Mouse (Mus musculus) CH12.LX (cell line): ENCODE results near the gene Slc15a5. TPM values are rescaled to one million over a fixed set of nuclear protein-coding genes. Genes with fewer than 3 reads are reported as not detected.

Experiments
- DNase-seq: peaks from one replicate; pipeline ENCODE4 v3.0.0-alpha.2; 2013; ENCODE audit errors: extremely low read depth
- H3K27ac ChIP-seq: 2 replicates; pipeline ENCODE4 v1.5.1; 2012; ENCODE audit warnings: low read depth, mild to moderate bottlenecking, control low read depth, moderate library complexity; ENCODE audit not compliant: insufficient read depth
- H3K27me3 ChIP-seq: replicated peaks from 2 replicates; pipeline ENCODE3; 2012; ENCODE audit warnings: inconsistent platforms
- H3K36me3 ChIP-seq, 2 experiments: replicated peaks in 1 of 2; 2 replicates each; pipeline versions ENCODE3 to v1.6.1; 2012; ENCODE audit warnings: inconsistent platforms in 1 of 2, low read length in 1 of 2, mild to moderate bottlenecking in 1 of 2, mixed read lengths in 1 of 2, moderate library complexity in 1 of 2; ENCODE audit not compliant: control insufficient read depth in 1 of 2, insufficient read depth in 1 of 2
- H3K4me1 ChIP-seq, 2 experiments: 2 replicates each; pipeline ENCODE4 v1.6.1; 2012; ENCODE audit warnings: inconsistent platforms in 1 of 2, moderate library complexity in 1 of 2; ENCODE audit not compliant: insufficient read depth in 2 of 2, control insufficient read depth in 1 of 2
- H3K4me2 ChIP-seq: 2 replicates; pipeline ENCODE4 v1.6.1; 2012; ENCODE audit warnings: low read depth, mild to moderate bottlenecking, control low read depth; ENCODE audit not compliant: poor library complexity, insufficient read depth, severe bottlenecking
- H3K4me3 ChIP-seq, 3 experiments: fragments of 150-350 bp in 1 of 3; sonication (generic) in 1 of 3; replicated peaks in 1 of 3; 2 replicates each; pipeline versions ENCODE3 to v1.5.1; 2011 to 2012; ENCODE audit warnings: low read depth in 2 of 3, low read length in 2 of 3, mild to moderate bottlenecking in 2 of 3, moderate library complexity in 2 of 3, control low read depth in 1 of 3, improper control_type of control experiment in 1 of 3, inconsistent platforms in 1 of 3, mixed read lengths in 1 of 3; ENCODE audit not compliant: poor library complexity in 1 of 3
- H3K79me2 ChIP-seq: replicated peaks from 2 replicates; pipeline ENCODE4 v1.6.1; 2012; ENCODE audit warnings: mild to moderate bottlenecking, moderate library complexity; ENCODE audit not compliant: control insufficient read depth, poor library complexity, insufficient read depth, severe bottlenecking; ENCODE audit errors: extremely low read depth
- H3K9ac ChIP-seq: 2 replicates; pipeline ENCODE4 v1.6.1; 2012; ENCODE audit warnings: low read depth, mild to moderate bottlenecking, control low read depth, moderate library complexity; ENCODE audit not compliant: insufficient read depth
- H3K9me3 ChIP-seq: replicated peaks from 2 replicates; pipeline ENCODE3; 2012; ENCODE audit warnings: low read length, inconsistent platforms, mixed read lengths
- BHLHE40 ChIP-seq: IDR thresholded peaks from 2 replicates; pipeline ENCODE4 v1.6.1; 2011; ENCODE audit warnings: mild to moderate bottlenecking, low read depth, low read length, improper control_type of control experiment
- CTCF ChIP-seq, 2 experiments: IDR thresholded peaks in 1 of 2; conservative IDR thresholded peaks in 1 of 2; 2 replicates each; pipeline ENCODE4 v1.5.1; 2011 to 2012; ENCODE audit warnings: low read depth in 2 of 2, low read length in 2 of 2, improper control_type of control experiment in 1 of 2, inconsistent platforms in 1 of 2, mild to moderate bottlenecking in 1 of 2, moderate library complexity in 1 of 2
- KAT2A ChIP-seq: IDR thresholded peaks from 2 replicates; pipeline ENCODE4 v1.6.1; 2012; ENCODE audit warnings: low read length, improper control_type of control experiment, inconsistent platforms; ENCODE audit not compliant: insufficient replicate concordance
- MAFK ChIP-seq: IDR thresholded peaks from 2 replicates; pipeline ENCODE4 v1.6.1; 2011; ENCODE audit warnings: low read length, improper control_type of control experiment; ENCODE audit not compliant: insufficient replicate concordance
- MXI1 ChIP-seq: IDR thresholded peaks from 2 replicates; pipeline ENCODE4 v1.6.1; 2011; ENCODE audit warnings: mild to moderate bottlenecking, low read depth, low read length, improper control_type of control experiment
- NELFE ChIP-seq: IDR thresholded peaks from 2 replicates; pipeline ENCODE4 v1.6.1; 2011; ENCODE audit warnings: low read depth, low read length, improper control_type of control experiment
- NRF1 ChIP-seq: IDR thresholded peaks from 2 replicates; pipeline ENCODE4 v1.6.1; 2014; ENCODE audit warnings: low read depth, mild to moderate bottlenecking, inconsistent platforms, low read length, improper control_type of control experiment, moderate library complexity
- SMC3 ChIP-seq: IDR thresholded peaks from 2 replicates; pipeline ENCODE4 v1.6.1; 2011; ENCODE audit warnings: low read depth, low read length, improper control_type of control experiment
- TBP ChIP-seq: conservative IDR thresholded peaks from 2 replicates; pipeline ENCODE4 v1.6.1; 2011; ENCODE audit warnings: low read depth, low read length, improper control_type of control experiment
- TCF12 ChIP-seq: IDR thresholded peaks from 2 replicates; pipeline ENCODE4 v1.6.1; 2014; ENCODE audit warnings: low read depth, mild to moderate bottlenecking, inconsistent platforms, low read length, improper control_type of control experiment
- UBTF ChIP-seq: IDR thresholded peaks from 2 replicates; pipeline ENCODE4 v1.6.1; 2012; ENCODE audit warnings: low read depth, mild to moderate bottlenecking, inconsistent platforms, low read length, improper control_type of control experiment, moderate library complexity
- USF2 ChIP-seq: conservative IDR thresholded peaks from 2 replicates; pipeline ENCODE4 v1.6.1; 2011; ENCODE audit warnings: low read depth, low read length, improper control_type of control experiment
- ZMIZ1 ChIP-seq: IDR thresholded peaks from 2 replicates; pipeline ENCODE4 v1.6.1; 2012; ENCODE audit warnings: low read depth, mild to moderate bottlenecking, inconsistent platforms, low read length, improper control_type of control experiment
- dilution Hi-C: fragments of 300-500 bp; cut with MboI; formaldehyde crosslinking; loops from 2 replicates; pipeline ENCODE4 v1.14.3; 2020; ENCODE audit warnings: low sequenced_read_pairs; ENCODE audit not compliant: extremely low pct_unique_long_range_greater_than_20kb, extremely low pct_ligation_motif_present
- in situ Hi-C: fragments of 300-500 bp; cut with MboI; formaldehyde crosslinking; loops from 3 replicates; pipeline ENCODE4 v1.14.3; 2019; ENCODE audit warnings: low sequenced_read_pairs, low pct_ligation_motif_present, low pct_unique_long_range_greater_than_20kb, mixed read lengths
- polyA plus RNA-seq: library from polyadenylated mRNA; unstranded; fragments of >175 nt; gene quantifications from 2 replicates; pipeline ENCODE4 v1.2.1, GENCODE M21; 2012; ENCODE audit warnings: low read depth; ENCODE audit not compliant: insufficient read length
- total RNA-seq, 2 experiments: library from RNA; depleted of rRNA; stranded (reverse); fragments of 300-350 nt in 1 of 2; fragments of >200 nt in 1 of 2; gene quantifications; 2 replicates each; pipeline ENCODE4 v1.2.3; 2012 to 2014

Slc15a5 gene
- total and polyA plus RNA-seq, 3 experiments = not detected

DNA sequence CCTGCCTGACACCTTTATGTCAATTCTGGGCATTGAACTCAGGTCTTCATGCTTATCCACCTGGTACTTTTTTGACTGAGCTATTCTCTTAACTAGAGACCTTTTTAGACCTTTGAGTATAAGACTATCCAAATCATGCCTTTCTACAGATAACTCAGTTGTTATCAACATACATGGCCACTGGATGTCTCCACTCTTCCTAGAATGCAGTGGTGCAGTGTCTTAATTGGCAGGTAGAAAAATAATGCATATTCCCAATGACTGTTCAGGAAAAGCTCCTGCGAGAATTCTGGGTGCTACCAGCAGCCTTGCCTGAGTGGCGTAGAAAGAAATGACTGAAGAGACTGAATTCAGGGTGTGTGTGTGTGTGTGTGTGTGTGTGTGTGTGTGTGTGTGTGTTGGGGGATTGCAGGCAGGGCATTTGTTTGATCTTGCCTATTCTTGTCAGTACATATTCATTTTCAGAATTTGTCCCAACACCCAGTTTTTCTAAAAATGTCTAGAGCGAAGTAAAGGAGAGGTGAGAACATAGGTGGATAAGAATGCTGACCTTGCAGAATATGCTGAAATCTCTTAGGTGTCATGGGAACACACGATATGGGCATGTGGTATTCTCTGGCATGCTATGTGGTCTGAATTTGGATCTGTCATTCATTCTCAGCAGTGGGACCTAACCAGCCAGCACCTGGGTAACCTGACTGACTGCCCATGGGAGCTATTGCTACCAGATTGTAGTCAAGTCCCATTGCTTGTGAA, 119.5 kb downstream of the Slc15a5 start:
- TF ChIP-seq TBP (no peak), CTCF (conservative IDR thresholded peaks at IDR 0.05 in 1 of 2, IDR thresholded peaks at IDR 0.05 in 1 of 2; ENCODE audit: low read depth in 2 of 2, low read length in 2 of 2) (no peak), TCF12 (no peak), SMC3 (no peak), MAFK (peak; percentile 70)
- TF ChIP-seq, all 38 proteins: peak for 1
- no peak overlapping the region for H3K27ac ChIP-seq
- no peak overlapping the region for H3K4me2 ChIP-seq
- dilution Hi-C loops (no loop called here), in situ Hi-C loops (no loop called here)
- peaks cover 64% of the 10 kb centered on the region for H3K9me3 ChIP-seq
- H3K79me2 ChIP-seq = no peaks in the 10 kb centered on the region
- H3K4me3 ChIP-seq = no peak overlapping the region
- H3K9ac ChIP-seq = no peak overlapping the region
- no peaks in the 10 kb centered on the region for H3K36me3 ChIP-seq
- DNase-seq = no peak
- H3K27me3 ChIP-seq = no peaks in the 10 kb centered on the region
- no peaks in the 10 kb centered on the region for H3K4me1 ChIP-seq

DNA sequence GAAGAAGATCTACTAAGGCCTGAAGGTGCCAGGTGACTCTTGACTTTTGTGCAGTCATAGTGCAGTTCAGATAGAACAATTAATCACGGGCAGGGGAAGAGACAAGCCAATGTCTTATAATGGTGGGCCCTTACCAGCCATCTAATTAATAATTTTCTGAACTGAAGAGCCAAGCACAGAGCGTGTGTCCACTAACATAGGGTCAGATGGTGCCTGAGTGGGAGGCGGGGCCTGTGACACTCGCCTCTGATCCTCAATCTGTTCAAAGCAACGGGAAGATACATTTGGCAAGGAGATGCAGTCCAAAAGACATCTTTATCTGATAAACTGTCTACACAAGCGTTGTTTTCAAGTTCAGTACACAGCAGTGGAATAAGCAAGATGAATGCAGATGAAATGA, 122.1 kb downstream of the Slc15a5 start:
- no peak overlapping the region for H3K4me3 ChIP-seq
- H3K9me3 ChIP-seq = peaks cover 57% of the 10 kb centered on the region
- no peaks in the 10 kb centered on the region for H3K4me1 ChIP-seq
- dilution Hi-C loops = no loop called here
- no peak for DNase-seq
- no peaks in the 10 kb centered on the region for H3K79me2 ChIP-seq
- in situ Hi-C loops = no loop called here
- no peak overlapping the region for H3K9ac ChIP-seq
- H3K36me3 ChIP-seq = no peaks in the 10 kb centered on the region
- H3K4me2 ChIP-seq = no peak overlapping the region
- no peak overlapping the region for H3K27ac ChIP-seq
- no peaks in the 10 kb centered on the region for H3K27me3 ChIP-seq
- no peak for TF ChIP-seq KAT2A
- TF ChIP-seq MXI1 = no peak
- no peak for TF ChIP-seq NELFE
- TF ChIP-seq SMC3 = no peak
- TF ChIP-seq, all 38 proteins: peak for 0

GRCm38 (mm10) chr6:137956783-137957429, 122.8 kb downstream of the Slc15a5 start:
- no peak overlapping the region for H3K27ac ChIP-seq
- no peaks in the 10 kb centered on the region for H3K27me3 ChIP-seq
- no peak for DNase-seq
- H3K4me2 ChIP-seq = no peak overlapping the region
- dilution Hi-C loops = no loop called here
- no peak overlapping the region for H3K9ac ChIP-seq
- no peak overlapping the region for H3K4me3 ChIP-seq
- peaks cover 49% of the 10 kb centered on the region for H3K9me3 ChIP-seq
- H3K4me1 ChIP-seq = no peaks in the 10 kb centered on the region
- no peaks in the 10 kb centered on the region for H3K36me3 ChIP-seq
- H3K79me2 ChIP-seq = no peaks in the 10 kb centered on the region
- in situ Hi-C loops = no loop called here
- TF ChIP-seq USF2 (no peak), BHLHE40 (no peak), UBTF (no peak), ZMIZ1 (no peak), KAT2A (no peak), CTCF (conservative IDR thresholded peaks at IDR 0.05 in 1 of 2, IDR thresholded peaks at IDR 0.05 in 1 of 2; ENCODE audit: low read depth in 2 of 2, low read length in 2 of 2) (no peak), NRF1 (no peak)
